Mouse (Mus musculus) erythroid progenitor cell, adult 5-6 weeks (primary cell): ENCODE data around the gene Sri. TPM values are rescaled to one million over a fixed set of nuclear protein-coding genes. Genes with fewer than 3 reads are reported as not detected.
A peak's percentile ranks its signal among the peaks of the same experiment; 100 is the strongest.
"Not testable (repeated sequence)": the region's sequence is repeated elsewhere in the genome, so short reads cannot be mapped to it uniquely, and the experiment has no call there.

ENCODE experiments used
- ATAC-seq: replicated peaks from 2 replicates; pipeline ENCODE4 v1.8.0; 2016; ENCODE audit warnings: moderate number of reproducible peaks, mild to moderate bottlenecking, moderate TSS enrichment, inconsistent platforms; ENCODE audit not compliant: poor library complexity, low FRiP score, severe bottlenecking
- total RNA-seq, 2 experiments: library from RNA; stranded (forward) in 1 of 2; stranded (reverse) in 1 of 2; fragments of 150-400 nt in 1 of 2; fragments of 186-747, 209-891 nt in 1 of 2; gene quantifications; 2 replicates each; pipeline versions ENCODE4 v1.2.3 to v1.2.4; 2015 to 2017; ENCODE audit warnings: low replicate concordance in 2 of 2

Sri gene
- 174 and 246 TPM in 2 replicates for total RNA-seq (2015; ENCODE audit: low replicate concordance)
- 112 and 135 TPM in 2 replicates for total RNA-seq (2017; ENCODE audit: low replicate concordance)

DNA sequence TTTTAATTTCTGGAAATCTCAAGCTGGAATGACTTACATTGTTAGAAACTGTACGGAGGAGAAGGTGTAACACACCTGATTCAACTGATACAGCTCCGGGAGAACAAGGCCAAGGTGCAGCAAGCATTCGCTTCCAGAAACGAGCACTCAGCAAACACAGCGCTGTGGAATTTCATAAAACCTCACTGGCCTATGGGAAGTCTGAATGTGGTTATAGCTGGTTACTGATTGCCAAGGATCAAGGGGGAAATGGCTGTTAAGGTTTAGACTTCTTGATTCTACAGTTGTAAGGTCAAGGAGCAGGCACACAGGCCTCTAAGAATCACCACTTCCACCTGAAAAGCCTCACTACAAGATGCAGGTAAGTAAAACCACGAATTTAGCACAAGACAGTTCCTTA is at the start of gene Sri:
Sri (plus strand) TSS at position 224 of the 400 bp plus-strand sequence.
- ATAC-seq, result no peak

GRCm38 (mm10) chr5:7996401-7997044 is 49.4 kb upstream of the Sri start:
- ATAC-seq, result no peak

DNA sequence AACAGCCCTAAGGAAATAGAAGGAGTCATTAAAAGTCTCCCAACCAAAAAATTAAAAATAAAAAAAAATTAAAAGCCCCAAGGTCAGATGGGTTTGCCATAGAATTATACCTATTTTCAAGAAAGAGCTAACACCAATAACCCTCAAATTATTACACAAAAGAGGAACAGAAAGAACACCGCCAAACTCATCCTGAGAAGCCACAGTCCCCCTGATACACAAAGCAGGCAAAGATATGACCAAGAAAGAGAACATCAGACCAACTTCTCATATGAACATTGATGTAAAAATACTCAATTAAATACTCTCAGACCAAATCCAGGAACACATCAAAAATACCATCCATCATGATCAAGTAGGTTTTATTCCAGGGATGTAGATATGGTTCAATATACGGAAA is 48.8 kb upstream of the Sri start:
- ATAC-seq, result no peak

DNA sequence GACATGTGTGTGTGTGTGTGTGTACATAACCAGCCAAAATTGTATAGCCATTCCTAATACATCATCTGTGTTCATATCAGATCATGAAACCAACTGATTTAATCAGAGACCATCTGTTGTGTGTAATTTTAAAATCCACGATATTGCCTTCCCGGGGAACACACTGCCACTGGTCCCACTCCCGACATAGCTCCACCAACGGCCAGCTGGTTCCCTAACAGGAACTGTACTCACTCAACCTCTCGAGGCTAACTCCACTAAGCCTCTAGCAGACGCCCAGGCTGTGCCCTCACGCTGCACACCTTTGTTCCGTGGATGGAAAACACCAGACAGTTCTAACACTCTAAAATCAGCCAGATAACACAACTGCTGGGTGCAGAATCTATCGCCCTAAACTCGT is 45.4 kb upstream of the Sri start:
- no peak for ATAC-seq

GRCm38 (mm10) chr5:8002827-8003226 is 43.1 kb upstream of the Sri start:
- ATAC-seq, result no peak

- ATAC-seq, result no peak
Measured at GRCm38 (mm10) chr5:8013276-8013675, 32.6 kb upstream of the Sri start.

GRCm38 (mm10) chr5:8034596-8034995 is 11.3 kb upstream of the Sri start:
- not testable (repeated sequence) for ATAC-seq

- no peak for ATAC-seq
Measured at GRCm38 (mm10) chr5:8053827-8054226, 7.9 kb downstream of the Sri start.

- ATAC-seq, result peak; percentile 47
Measured at GRCm38 (mm10) chr5:8055721-8056129, 9.8 kb downstream of the Sri start.

DNA sequence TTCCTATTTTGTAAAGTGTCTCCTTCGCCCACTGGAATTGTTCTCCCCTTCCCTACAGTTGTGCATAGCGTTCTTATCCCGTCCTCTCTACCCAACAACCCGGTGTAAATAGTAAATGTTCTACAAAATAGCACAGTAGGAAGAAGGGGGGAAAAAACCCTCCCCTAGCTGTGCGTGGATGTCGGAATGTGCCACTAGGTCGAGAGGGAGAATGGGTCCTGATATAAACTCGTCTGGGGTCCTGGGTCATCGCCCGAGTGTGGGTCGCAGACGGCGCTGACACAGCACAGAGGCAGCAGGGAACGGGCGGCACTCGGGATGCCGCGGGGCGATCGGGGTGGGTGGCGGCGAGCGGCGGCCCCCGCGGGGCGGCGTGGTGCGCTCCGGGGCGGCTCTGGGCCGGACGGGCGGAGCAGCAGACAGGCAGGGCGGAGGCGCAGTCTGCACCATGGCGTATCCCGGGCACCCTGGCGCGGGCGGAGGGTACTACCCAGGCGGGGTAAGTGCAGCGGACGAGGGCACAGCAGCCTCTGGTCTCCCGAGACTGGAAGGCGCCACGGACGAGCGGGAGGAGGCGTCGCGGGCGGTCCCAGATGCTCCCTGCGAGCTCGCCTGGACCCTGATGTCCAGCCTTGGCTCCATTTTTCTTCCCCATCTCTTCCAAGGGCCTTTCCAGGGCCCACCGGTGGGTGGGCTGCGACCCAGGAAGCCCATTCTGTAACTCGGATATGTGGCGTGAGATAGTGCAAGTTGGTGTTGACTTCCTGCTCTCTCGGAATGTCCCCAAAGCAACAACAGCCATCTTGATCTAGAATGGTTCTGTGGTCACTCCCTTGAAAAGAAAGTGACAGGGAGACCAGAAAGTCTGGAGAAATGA is 10.5 kb downstream of the Sri start:
- ATAC-seq, result peak; percentile 92

GRCm38 (mm10) chr5:8057018-8057323 is 11.1 kb downstream of the Sri start:
- peak; percentile 22 for ATAC-seq

GRCm38 (mm10) chr5:8058056-8058455 is 12.2 kb downstream of the Sri start:
- ATAC-seq, result no peak

DNA sequence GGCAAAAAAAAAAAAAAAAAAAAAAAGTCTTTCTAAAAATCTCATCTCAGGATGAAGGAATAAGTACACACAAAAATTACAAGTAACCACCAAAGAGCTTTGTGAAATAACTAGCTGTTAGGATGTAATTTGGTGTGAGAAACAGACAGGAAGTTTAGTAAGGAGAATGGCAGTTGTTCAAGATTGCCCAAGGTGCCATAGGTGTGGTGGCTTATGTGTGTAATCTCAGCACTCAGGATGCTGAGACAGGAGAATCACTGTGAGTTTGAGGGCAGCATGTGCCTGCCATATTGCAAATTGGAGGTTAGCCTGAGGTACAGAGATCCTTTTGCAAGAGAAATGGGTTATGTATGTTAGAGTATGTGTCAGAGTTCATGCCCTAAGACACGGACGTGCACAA is 16.6 kb downstream of the Sri start:
- ATAC-seq, result no peak

- ATAC-seq, result peak; percentile 96
Measured at GRCm38 (mm10) chr5:8063207-8063606, 17.3 kb downstream of the Sri start.

GRCm38 (mm10) chr5:8073406-8073805 is 27.5 kb downstream of the Sri start:
- ATAC-seq, result no peak

DNA sequence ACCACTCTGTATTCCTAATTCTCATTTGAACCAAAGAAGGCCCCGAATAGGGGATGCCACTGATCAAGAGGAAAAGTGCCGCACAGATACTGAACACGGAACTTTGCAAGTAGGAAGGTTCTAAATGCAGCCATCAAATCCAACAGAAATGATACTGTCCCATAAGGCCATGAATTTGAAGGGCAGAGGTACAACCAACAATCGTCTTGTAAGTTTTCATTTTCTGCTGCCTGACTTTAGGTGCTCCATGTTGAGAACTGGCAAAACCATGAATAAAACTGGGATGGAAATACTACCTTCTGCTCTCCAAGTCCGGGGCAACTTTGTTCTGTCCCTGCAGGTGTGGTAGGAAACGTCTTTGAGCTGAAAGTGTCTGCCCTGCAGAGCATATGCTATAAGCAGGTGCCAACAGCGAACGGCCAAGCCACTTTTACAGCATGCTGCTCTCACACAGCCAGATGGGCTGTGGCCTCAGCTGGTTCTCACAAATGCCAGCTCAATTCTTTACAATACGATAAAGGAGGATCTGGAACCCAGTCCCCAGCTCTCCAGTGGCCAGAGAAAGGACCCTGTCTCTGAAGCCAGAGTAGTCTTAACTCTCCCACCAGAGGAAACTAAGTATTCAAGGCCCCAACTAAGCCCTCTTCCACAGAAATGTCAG is 28.2 kb downstream of the Sri start:
- no peak for ATAC-seq

GRCm38 (mm10) chr5:8077481-8077880 is 31.6 kb downstream of the Sri start:
- ATAC-seq, result no peak

DNA sequence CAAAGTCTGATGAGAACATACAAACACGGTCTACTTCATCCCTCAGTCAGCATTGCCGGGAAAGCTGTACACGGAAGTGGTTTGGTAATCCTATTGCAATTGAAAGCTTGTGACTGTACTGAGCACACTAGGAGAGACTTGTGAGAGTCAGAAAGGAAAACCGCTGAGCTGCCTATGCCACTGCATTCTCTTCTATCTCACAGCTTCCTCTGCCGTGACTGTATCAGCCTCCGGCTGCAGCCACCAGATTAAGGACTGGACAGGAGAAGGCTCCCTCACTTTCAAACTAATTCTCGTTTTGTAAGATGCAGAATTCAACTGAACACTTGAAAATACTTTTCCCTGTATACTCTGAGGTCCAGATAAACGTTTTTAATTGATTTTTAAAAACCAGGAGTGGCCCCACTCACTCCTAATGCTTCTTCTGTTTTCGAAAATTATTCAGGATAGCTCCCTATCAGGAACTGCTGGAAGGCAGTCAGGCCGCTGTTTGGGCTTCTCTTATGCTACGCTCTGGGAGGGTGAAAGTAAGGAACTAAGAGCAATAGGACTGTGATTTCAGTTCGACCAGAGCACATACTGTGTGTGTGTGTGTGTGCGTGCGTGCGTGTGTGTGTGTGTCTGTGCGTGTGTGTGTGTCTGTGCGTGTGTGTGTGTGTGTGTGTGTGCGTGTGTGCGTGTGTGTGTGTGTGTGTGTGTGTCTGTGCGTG is 37.1 kb downstream of the Sri start:
- ATAC-seq, result no peak

GRCm38 (mm10) chr5:8085661-8086060 is 39.8 kb downstream of the Sri start:
- ATAC-seq, result no peak

- no peak for ATAC-seq
Measured at GRCm38 (mm10) chr5:8088147-8088546, 42.3 kb downstream of the Sri start.
